Mouse (Mus musculus) ES-Bruce4 (cell line): Measurements from ENCODE around the gene Mtm1. TPM values are rescaled to one million over a fixed set of nuclear protein-coding genes. Genes with fewer than 3 reads are reported as not detected.
A peak's percentile ranks its signal among the peaks of the same experiment; 100 is the strongest.

Source experiments
- H3K27ac ChIP-seq: 2 replicates; pipeline ENCODE4 v1.5.1; 2012; ENCODE audit warnings: low read length, inconsistent platforms; ENCODE audit not compliant: insufficient read depth
- H3K27me3 ChIP-seq: 2 replicates; pipeline ENCODE4 v1.6.1; 2012; ENCODE audit warnings: mild to moderate bottlenecking, low read length, inconsistent platforms; ENCODE audit not compliant: control insufficient read depth, poor library complexity, insufficient read depth, severe bottlenecking
- H3K36me3 ChIP-seq: 2 replicates; pipeline ENCODE4 v1.6.1; 2012; ENCODE audit warnings: inconsistent platforms, mild to moderate bottlenecking, low read length, moderate library complexity; ENCODE audit not compliant: control insufficient read depth, poor library complexity, insufficient read depth, severe bottlenecking
- H3K4me1 ChIP-seq: one replicate; pipeline ENCODE4 v1.8.1; 2011; ENCODE audit warnings: low read length; ENCODE audit not compliant: control insufficient read depth, insufficient read depth
- H3K4me3 ChIP-seq: 2 replicates; pipeline ENCODE4 v1.5.1; 2011; ENCODE audit warnings: low read depth, mild to moderate bottlenecking, low read length
- H3K9ac ChIP-seq: 2 replicates; pipeline ENCODE4 v1.6.1; 2012; ENCODE audit warnings: low read depth, mild to moderate bottlenecking, inconsistent platforms; ENCODE audit not compliant: poor library complexity, severe bottlenecking
- H3K9me3 ChIP-seq: replicated peaks from 2 replicates; pipeline ENCODE4 v1.6.1; 2012; ENCODE audit warnings: mild to moderate bottlenecking, low read length, inconsistent platforms; ENCODE audit not compliant: control insufficient read depth, poor library complexity, insufficient read depth, severe bottlenecking
- CTCF ChIP-seq: IDR thresholded peaks from one replicate; pipeline ENCODE4 v1.8.1; 2011; ENCODE audit warnings: low read depth, low read length
- EP300 ChIP-seq: IDR thresholded peaks from 2 replicates; pipeline ENCODE4 v1.6.1; 2011; ENCODE audit warnings: low read depth, low read length; ENCODE audit not compliant: insufficient read depth
- POLR2A ChIP-seq: IDR thresholded peaks from one replicate; pipeline ENCODE4 v1.8.1; 2011; ENCODE audit warnings: low read length; ENCODE audit not compliant: insufficient read depth
- polyA plus RNA-seq: library from polyadenylated mRNA; stranded (reverse); fragments of >200 nt; gene quantifications from 2 replicates; pipeline ENCODE4 v1.2.4, GENCODE M21; 2011; ENCODE audit warnings: low read depth; ENCODE audit not compliant: missing spikeins, insufficient read depth, insufficient read length

Mtm1 gene
- polyA plus RNA-seq, 1 experiment: 9.7 TPM

DNA sequence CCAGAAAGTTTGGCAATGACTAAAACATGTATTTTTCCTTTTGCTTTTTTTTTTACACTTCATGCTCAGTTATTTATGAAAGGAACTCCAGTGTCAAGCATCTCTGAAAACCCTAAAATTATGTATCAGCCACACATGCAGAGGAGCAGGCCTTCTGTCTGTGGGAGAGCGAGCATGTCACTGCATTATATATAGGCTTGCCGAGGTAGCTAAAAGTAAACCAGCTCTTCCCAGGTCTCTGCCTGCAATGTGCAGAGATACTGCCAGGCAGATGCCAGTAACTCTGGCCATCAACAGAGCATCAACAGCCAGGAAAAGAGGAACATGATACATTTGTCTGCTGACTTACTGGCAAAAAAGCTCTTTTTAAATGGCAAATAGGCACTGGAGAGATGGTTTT is 83.6 kb downstream of the Mtm1 start:
- Histone ChIP-seq H3K4me1 (no peaks in the 10 kb centered on the region), H3K4me3 (no peak overlapping the region), H3K9me3 (no peaks in the 10 kb centered on the region), H3K27me3 (no peaks in the 10 kb centered on the region), H3K27ac (no peak overlapping the region), H3K9ac (no peak overlapping the region), H3K36me3 (no peaks in the 10 kb centered on the region)
- TF ChIP-seq EP300 (no peak), POLR2A (no peak), CTCF (no peak)

GRCm38 (mm10) chrX:71296005-71296404 is 85.4 kb downstream of the Mtm1 start:
- no peak for TF ChIP-seq EP300
- no peak for TF ChIP-seq POLR2A
- no peak for TF ChIP-seq CTCF
- no peaks in the 10 kb centered on the region for H3K9me3 ChIP-seq
- no peak overlapping the region for H3K4me3 ChIP-seq
- no peak overlapping the region for H3K27ac ChIP-seq
- H3K36me3 ChIP-seq: no peaks in the 10 kb centered on the region
- H3K4me1 ChIP-seq: no peaks in the 10 kb centered on the region
- H3K9ac ChIP-seq: no peak overlapping the region
- no peaks in the 10 kb centered on the region for H3K27me3 ChIP-seq

- H3K27me3 ChIP-seq: no peaks in the 10 kb centered on the region
- H3K4me3 ChIP-seq: no peak overlapping the region
- no peak overlapping the region for H3K27ac ChIP-seq
- no peaks in the 10 kb centered on the region for H3K4me1 ChIP-seq
- no peaks in the 10 kb centered on the region for H3K36me3 ChIP-seq
- no peak overlapping the region for H3K9ac ChIP-seq
- no peak for TF ChIP-seq EP300
- TF ChIP-seq POLR2A: no peak
- TF ChIP-seq CTCF: no peak
- no peaks in the 10 kb centered on the region for H3K9me3 ChIP-seq
Observed at GRCm38 (mm10) chrX:71302148-71302547, 91.6 kb downstream of the Mtm1 start.

DNA sequence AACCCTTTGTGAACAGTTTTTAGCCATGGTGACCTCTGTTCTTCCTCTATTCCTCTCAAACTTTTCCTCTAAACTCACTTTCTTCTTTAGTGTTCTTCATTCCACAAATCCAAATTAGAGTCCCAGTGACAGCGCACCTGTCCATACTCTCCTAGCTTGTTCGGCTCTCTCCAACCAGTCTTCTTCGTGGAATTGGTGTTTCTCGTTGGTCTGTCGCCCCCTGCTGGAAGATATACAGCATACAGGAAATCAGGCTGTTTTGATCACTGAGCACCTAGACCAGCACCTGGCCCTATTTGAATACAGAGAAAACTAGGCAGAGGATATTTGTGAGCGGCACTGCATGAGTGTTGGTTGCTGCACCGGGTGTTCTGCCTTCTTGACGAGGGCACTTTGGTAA is 100.7 kb downstream of the Mtm1 start:
- no peak overlapping the region for H3K9ac ChIP-seq
- H3K9me3 ChIP-seq: no peaks in the 10 kb centered on the region
- TF ChIP-seq EP300 (no peak), CTCF (peak; percentile 29)
- H3K4me1 ChIP-seq: no peaks in the 10 kb centered on the region
- no peaks in the 10 kb centered on the region for H3K27me3 ChIP-seq
- H3K4me3 ChIP-seq: no peak overlapping the region
- no peak overlapping the region for H3K27ac ChIP-seq
- H3K36me3 ChIP-seq: no peaks in the 10 kb centered on the region

GRCm38 (mm10) chrX:71314380-71314779 is 103.8 kb downstream of the Mtm1 start:
- no peak overlapping the region for H3K9ac ChIP-seq
- H3K27me3 ChIP-seq: no peaks in the 10 kb centered on the region
- no peak overlapping the region for H3K4me3 ChIP-seq
- no peaks in the 10 kb centered on the region for H3K9me3 ChIP-seq
- no peaks in the 10 kb centered on the region for H3K4me1 ChIP-seq
- no peaks in the 10 kb centered on the region for H3K36me3 ChIP-seq
- H3K27ac ChIP-seq: no peak overlapping the region
- TF ChIP-seq CTCF (no peak), EP300 (no peak), POLR2A (no peak)

GRCm38 (mm10) chrX:71352033-71352432 is 141.5 kb downstream of the Mtm1 start:
- H3K36me3 ChIP-seq: no peaks in the 10 kb centered on the region
- no peaks in the 10 kb centered on the region for H3K9me3 ChIP-seq
- H3K4me3 ChIP-seq: no peak overlapping the region
- H3K9ac ChIP-seq: no peak overlapping the region
- no peaks in the 10 kb centered on the region for H3K4me1 ChIP-seq
- no peaks in the 10 kb centered on the region for H3K27me3 ChIP-seq
- TF ChIP-seq EP300 (no peak), CTCF (no peak), POLR2A (no peak)
- no peak overlapping the region for H3K27ac ChIP-seq
